Mouse (Mus musculus) regulatory T cell (primary cell): ENCODE measurements around the gene Slc18b1.

Experiments
- in situ Hi-C: fragments of 300-600 bp; cut with MboI, MseI; formaldehyde crosslinking; loops from one replicate; pipeline ENCODE4 v1.15.1; 2025; ENCODE audit warnings: high pct_unique_total_duplicates

Gene Slc18b1

GRCm38 (mm10) chr10:23796551-23797503, at the start of gene Slc18b1:
TSS of gene Slc18b1 (plus strand) at chr10:23796986.
- in situ Hi-C loops, result no loop called here

DNA sequence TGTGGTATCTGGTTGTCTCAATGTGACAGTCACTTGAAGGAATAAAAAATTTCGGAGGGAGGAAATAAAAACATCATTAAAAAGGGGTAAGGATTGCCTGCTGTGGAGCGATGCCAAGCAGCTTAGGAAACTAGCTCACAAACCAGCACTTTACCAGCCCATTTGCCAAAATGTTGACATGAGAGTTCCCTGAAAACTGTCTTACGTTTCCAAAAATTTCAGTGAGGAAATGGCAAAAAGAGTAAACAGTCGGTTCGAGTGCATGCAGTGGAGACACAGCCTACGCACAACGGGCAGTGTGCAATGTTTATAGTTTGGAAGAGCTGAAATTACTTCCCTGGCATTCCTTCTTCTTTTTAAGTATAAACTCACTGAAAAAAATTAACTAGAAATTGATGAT, 42.6 kb upstream of the Slc18b1 start:
- in situ Hi-C loops, result loop anchor here (25.0 kb wide), 1 partner anchor 1167 kb away; no protein-coding TSS in a partner anchor

GRCm38 (mm10) chr10:23777288-23777945, 19.4 kb upstream of the Slc18b1 start:
- in situ Hi-C loops, result no loop called here

- in situ Hi-C loops, result loop anchor here (10.0 kb wide), 1 partner anchor 1034 kb away; no protein-coding TSS in a partner anchor
Observed at GRCm38 (mm10) chr10:23780539-23781275, 16.1 kb upstream of the Slc18b1 start.

- in situ Hi-C loops, result loop anchor here (10.0 kb wide), 1 partner anchor 1033 kb away; no protein-coding TSS in a partner anchor
Observed at GRCm38 (mm10) chr10:23781760-23782735, 14.7 kb upstream of the Slc18b1 start.

GRCm38 (mm10) chr10:23782855-23783492, 13.8 kb upstream of the Slc18b1 start:
- in situ Hi-C loops, result loop anchor here (10.0 kb wide), 1 partner anchor 1032 kb away; no protein-coding TSS in a partner anchor

- in situ Hi-C loops, result loop anchor here (10.0 kb wide), 1 partner anchor 1031 kb away; no protein-coding TSS in a partner anchor
Observed at GRCm38 (mm10) chr10:23783493-23783884, 13.3 kb upstream of the Slc18b1 start.

- in situ Hi-C loops, result loop anchor here (10.0 kb wide), 1 partner anchor 1031 kb away; no protein-coding TSS in a partner anchor
Observed at GRCm38 (mm10) chr10:23784121-23784520, 12.7 kb upstream of the Slc18b1 start.

DNA sequence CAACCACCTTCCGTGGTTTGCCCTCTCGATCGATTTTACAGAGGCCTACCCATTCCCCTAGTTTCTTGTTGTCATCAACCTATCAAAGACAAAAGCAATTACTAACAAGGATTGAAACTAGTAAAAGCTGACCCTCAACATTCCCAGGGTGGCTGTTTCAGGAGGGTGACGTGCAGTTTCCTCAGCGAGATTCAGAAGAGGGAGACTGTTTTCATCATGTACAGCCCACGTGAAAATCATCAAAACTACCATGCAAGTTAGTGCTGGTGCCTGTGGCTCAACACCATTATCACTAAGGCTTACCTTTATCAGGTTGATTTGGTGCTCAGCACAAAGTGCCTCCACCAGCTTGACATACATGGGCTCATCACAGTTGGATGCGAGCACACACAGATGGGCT, 11.2 kb upstream of the Slc18b1 start:
- in situ Hi-C loops, result loop anchor here (10.0 kb wide), 1 partner anchor 1029 kb away; no protein-coding TSS in a partner anchor

GRCm38 (mm10) chr10:23786040-23786439, 10.7 kb upstream of the Slc18b1 start:
- in situ Hi-C loops, result loop anchor here (10.0 kb wide), 1 partner anchor 1029 kb away; no protein-coding TSS in a partner anchor

GRCm38 (mm10) chr10:23786631-23787038, 10.2 kb upstream of the Slc18b1 start:
- in situ Hi-C loops, result loop anchor here (10.0 kb wide), 1 partner anchor 1028 kb away; no protein-coding TSS in a partner anchor

- in situ Hi-C loops, result loop anchor here (10.0 kb wide), 1 partner anchor 1028 kb away; no protein-coding TSS in a partner anchor
Observed at GRCm38 (mm10) chr10:23787062-23787821, 9.5 kb upstream of the Slc18b1 start, which contains the start of gene Rps12. TSS of gene Rps12 (minus strand) at chr10:23787275.

- in situ Hi-C loops, result loop anchor here (10.0 kb wide), 1 partner anchor 1027 kb away; no protein-coding TSS in a partner anchor
Observed at GRCm38 (mm10) chr10:23788056-23788600, 8.7 kb upstream of the Slc18b1 start.

GRCm38 (mm10) chr10:23795871-23796520, 790 bp upstream of the Slc18b1 start:
- in situ Hi-C loops, result no loop called here

DNA sequence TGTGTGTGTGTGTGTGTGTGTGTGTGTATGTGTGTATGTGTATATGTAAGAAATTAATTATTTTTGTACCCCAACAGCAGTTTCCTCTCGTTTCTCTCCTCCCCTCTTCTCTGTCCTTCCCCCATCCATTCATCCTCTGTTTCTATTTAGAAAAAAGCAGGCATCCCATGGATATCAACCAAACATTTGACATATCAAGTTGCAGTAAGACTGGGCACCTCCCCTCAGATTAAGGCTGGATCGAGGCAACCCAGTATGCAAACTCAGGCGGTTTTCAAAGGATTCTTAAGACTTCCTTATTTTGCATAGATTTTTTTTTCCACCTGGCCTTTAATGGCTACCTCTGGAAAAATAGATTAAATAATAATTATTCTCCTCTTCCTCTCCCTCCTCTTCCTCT, 820 bp downstream of the Slc18b1 start:
- in situ Hi-C loops, result no loop called here

GRCm38 (mm10) chr10:23798142-23798541, 1.4 kb downstream of the Slc18b1 start:
- in situ Hi-C loops, result no loop called here

GRCm38 (mm10) chr10:23799933-23800332, 3.1 kb downstream of the Slc18b1 start:
- in situ Hi-C loops, result no loop called here

DNA sequence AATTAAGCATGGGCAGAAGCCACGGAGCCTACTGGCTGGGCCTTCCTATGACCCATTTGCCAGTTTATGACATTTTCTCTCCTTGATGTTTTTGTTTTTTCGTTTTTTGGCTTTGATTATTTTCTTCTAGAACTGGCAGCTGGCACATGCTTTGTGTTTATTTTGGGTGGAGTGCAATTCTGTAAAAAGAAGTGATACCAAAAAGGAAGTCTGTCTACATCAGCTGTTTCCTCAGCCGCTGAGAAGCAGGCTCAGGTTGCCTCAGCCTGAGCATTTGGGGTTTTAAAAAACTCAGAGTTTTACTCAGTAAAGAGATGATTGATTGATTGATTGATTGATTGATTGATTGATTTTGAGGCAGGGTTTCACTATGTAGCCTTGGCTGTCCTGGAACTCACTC, 6.1 kb downstream of the Slc18b1 start:
- in situ Hi-C loops, result no loop called here
